Mouse (Mus musculus) central nervous system, embryonic 11.5 days (tissue): ENCODE data around the gene Olfr901. TPM values are rescaled to one million over a fixed set of nuclear protein-coding genes. Genes with fewer than 3 reads are reported as not detected.

Source experiments
- polyA plus RNA-seq: library from polyadenylated mRNA; depleted of rRNA; stranded (reverse); fragments of >200 nt; gene quantifications from 2 replicates; pipeline ENCODE4 v1.2.3, GENCODE M21; 2012; rRNA removed

Olfr901 gene
- polyA plus RNA-seq = not detected in 2 replicates

DNA sequence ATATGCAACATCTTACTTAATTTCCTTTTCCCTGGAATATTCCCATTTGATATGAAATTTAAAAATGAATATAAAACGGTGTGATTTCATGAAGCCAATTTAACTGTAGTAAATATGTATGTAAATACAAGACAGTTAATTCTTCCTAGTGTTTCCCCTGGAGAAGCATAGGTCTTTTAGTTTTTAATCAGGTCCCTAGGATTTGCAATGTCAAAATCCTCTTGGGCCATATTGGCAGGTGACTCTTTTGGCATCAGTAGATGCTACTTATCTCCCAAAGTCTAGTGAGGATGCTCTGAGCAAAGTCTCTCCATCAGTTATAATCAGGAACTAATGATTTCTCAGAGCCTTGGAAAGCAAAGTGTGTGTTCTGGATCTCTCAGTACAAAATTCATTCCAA is at the start of gene Olfr901:
Gene Olfr901 (plus strand): TSS at position 301 of the 400 bp plus-strand sequence.

DNA sequence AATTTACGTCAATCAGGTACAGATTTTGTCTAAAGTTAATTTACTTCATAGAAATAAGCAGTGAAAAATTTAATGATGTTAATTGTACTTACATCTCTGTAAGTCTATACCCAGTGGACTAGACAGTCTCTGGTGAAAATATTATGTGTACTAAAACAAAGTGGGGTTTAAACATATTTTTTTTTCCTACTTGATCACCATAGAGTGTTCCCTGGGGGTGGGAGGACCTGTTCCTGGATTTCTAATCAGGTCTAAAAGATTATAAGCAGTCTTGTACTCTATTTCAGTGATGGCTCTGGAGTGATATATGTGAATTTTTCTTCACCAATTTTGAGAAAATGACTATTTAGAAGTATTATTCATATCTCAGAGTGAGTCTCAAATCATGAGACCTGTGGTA is 27.9 kb upstream of the Olfr901 start, which contains the start of gene Olfr147:
Gene Olfr147 (plus strand): TSS at position 301 of the 400 bp plus-strand sequence.

DNA sequence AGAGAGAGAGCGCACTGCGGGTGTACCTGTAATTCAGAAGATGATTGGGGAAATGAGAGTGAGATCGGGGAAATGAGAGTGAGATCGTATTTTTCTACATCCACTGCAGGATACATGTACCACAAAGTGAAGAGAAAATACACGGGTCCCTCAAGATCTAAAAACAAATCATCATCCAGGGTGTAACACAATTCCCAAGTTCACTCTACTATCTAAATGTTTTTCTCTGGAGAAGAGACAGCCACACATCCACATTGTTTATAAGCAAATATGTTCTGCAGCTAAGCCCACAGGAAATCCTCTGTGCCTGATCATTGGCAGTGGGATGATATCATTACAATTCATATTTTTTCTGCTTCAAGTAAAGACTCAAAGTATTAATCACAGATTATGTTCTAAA is 18.1 kb downstream of the Olfr901 start, which contains the start of gene Olfr902:
Gene Olfr902 (plus strand): TSS at position 301 of the 400 bp plus-strand sequence.

GRCm38 (mm10) chr9:38462844-38463243 is 33.6 kb downstream of the Olfr901 start, which contains the start of gene Olfr904:
Olfr904 (plus strand) TSS chr9:38463144.

DNA sequence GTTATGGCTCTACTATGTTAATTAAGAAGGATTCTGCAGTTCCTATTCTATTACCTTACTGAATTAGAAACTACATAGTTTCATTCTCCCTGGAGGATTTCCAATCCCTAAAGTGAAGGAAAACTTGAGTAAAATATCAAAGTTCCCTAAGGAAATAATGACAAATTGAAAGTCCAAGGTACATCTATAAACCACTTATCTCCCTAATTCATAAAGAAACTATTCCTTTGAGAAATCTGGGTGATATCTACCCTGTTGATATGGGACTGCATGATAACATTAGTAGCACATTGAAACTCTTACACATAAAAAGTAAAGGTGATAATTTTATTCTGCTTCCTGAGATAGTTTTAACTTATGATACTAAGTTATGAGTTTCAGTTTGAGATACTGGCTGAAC is 41.6 kb downstream of the Olfr901 start, which contains the start of gene Olfr905:
Gene Olfr905 (plus strand): TSS at position 301 of the 400 bp plus-strand sequence.

Other genes starting within 250 kb of the Olfr901 start
- not detected in 2 replicates for gene Olfr891, start 248.6 kb upstream of the Olfr901 start, polyA plus RNA-seq
- not detected in 2 replicates for gene Olfr893, start 221.1 kb upstream of the Olfr901 start, polyA plus RNA-seq
- not detected in 2 replicates for gene Olfr894, start 211.4 kb upstream of the Olfr901 start, polyA plus RNA-seq
- not detected in 2 replicates for gene Olfr143, start 176.7 kb upstream of the Olfr901 start, polyA plus RNA-seq
- not detected in 2 replicates for gene Olfr895, start 161.6 kb upstream of the Olfr901 start, polyA plus RNA-seq
- gene Olfr896-ps1, start 138.3 kb upstream of the Olfr901 start, polyA plus RNA-seq = not detected in 2 replicates
- gene Olfr25, start 100.4 kb upstream of the Olfr901 start, polyA plus RNA-seq = not detected in 2 replicates
- gene Olfr898, start 81.0 kb upstream of the Olfr901 start, polyA plus RNA-seq = not detected in 2 replicates
- not detected in 2 replicates for gene Olfr250, start 62.6 kb upstream of the Olfr901 start, polyA plus RNA-seq
- not detected in 2 replicates for gene Olfr251, start 52.4 kb upstream of the Olfr901 start, polyA plus RNA-seq
- gene Olfr147, start 27.8 kb upstream of the Olfr901 start, polyA plus RNA-seq = not detected in 2 replicates
- not detected in 2 replicates for gene Olfr902, start 18.2 kb downstream of the Olfr901 start, polyA plus RNA-seq
- gene Olfr904, start 33.7 kb downstream of the Olfr901 start, polyA plus RNA-seq = not detected in 2 replicates
- gene Olfr905, start 41.7 kb downstream of the Olfr901 start, polyA plus RNA-seq = not detected in 2 replicates
- gene Olfr906, start 57.6 kb downstream of the Olfr901 start, polyA plus RNA-seq = not detected in 2 replicates
- gene Olfr907, start 66.3 kb downstream of the Olfr901 start, polyA plus RNA-seq = not detected in 2 replicates
- gene Olfr911-ps1, start 92.1 kb downstream of the Olfr901 start, polyA plus RNA-seq = not detected in 2 replicates
- gene Olfr910, start 108.4 kb downstream of the Olfr901 start, polyA plus RNA-seq = not detected in 2 replicates
- gene Olfr912, start 150.7 kb downstream of the Olfr901 start, polyA plus RNA-seq = not detected in 2 replicates
- gene Olfr913, start 163.3 kb downstream of the Olfr901 start, polyA plus RNA-seq = not detected in 2 replicates
- gene Olfr914, start 175.6 kb downstream of the Olfr901 start, polyA plus RNA-seq = not detected in 2 replicates
- gene Olfr916, start 230.4 kb downstream of the Olfr901 start, polyA plus RNA-seq = not detected in 2 replicates
- not detected in 2 replicates for gene Olfr917, start 236.4 kb downstream of the Olfr901 start, polyA plus RNA-seq
- gene Olfr918, start 245.1 kb downstream of the Olfr901 start, polyA plus RNA-seq = not detected in 2 replicates